Mouse (Mus musculus) forebrain, embryonic 16.5 days (tissue): ENCODE measurements around the gene Ptbp3. TPM values are rescaled to one million over a fixed set of nuclear protein-coding genes. Genes with fewer than 3 reads are reported as not detected.
"Not testable (repeated sequence)": the region's sequence is repeated elsewhere in the genome, so short reads cannot be mapped to it uniquely, and the experiment has no call there.

ENCODE experiments used
- ATAC-seq: fragments of 200-750 bp; cut with Nextera tagmentation; 2 replicates; pipeline ENCODE4 v1.8.0; 2017; ENCODE audit warnings: mild to moderate bottlenecking, moderate library complexity
- H3K27ac ChIP-seq: fragments of 300-500 bp; sonication (generic); 2 replicates; pipeline ENCODE4 v1.5.1; 2014; ENCODE audit warnings: low read length, control low read depth
- H3K27me3 ChIP-seq: fragments of 300-500 bp; sonication (generic); replicated peaks from 2 replicates; pipeline ENCODE4 v1.6.1; 2014; ENCODE audit warnings: low read length; ENCODE audit not compliant: control insufficient read depth, insufficient read depth
- H3K36me3 ChIP-seq: fragments of 300-500 bp; sonication (generic); 2 replicates; pipeline ENCODE4 v1.6.1; 2014; ENCODE audit not compliant: control insufficient read depth, insufficient read depth
- H3K4me1 ChIP-seq: fragments of 300-500 bp; sonication (generic); replicated peaks from 2 replicates; pipeline ENCODE4 v1.6.1; 2014; ENCODE audit warnings: low read length; ENCODE audit not compliant: control insufficient read depth, insufficient read depth
- H3K4me2 ChIP-seq: fragments of 300-500 bp; sonication (generic); 2 replicates; pipeline ENCODE4 v1.6.1; 2014; ENCODE audit warnings: mild to moderate bottlenecking, low read length, control low read depth
- H3K4me3 ChIP-seq: fragments of 300-500 bp; sonication (generic); replicated peaks from 2 replicates; pipeline ENCODE4 v1.5.1; 2014; ENCODE audit warnings: mild to moderate bottlenecking, low read length, control low read depth
- H3K9ac ChIP-seq: fragments of 300-500 bp; sonication (generic); replicated peaks from 2 replicates; pipeline ENCODE4 v1.6.1; 2014; ENCODE audit warnings: low read depth, low read length, control low read depth
- H3K9me3 ChIP-seq: fragments of 300-500 bp; sonication (generic); 2 replicates; pipeline ENCODE4 v1.6.1; 2016; ENCODE audit warnings: low read length; ENCODE audit not compliant: control insufficient read depth
- WGBS: fragments of 180-500 bp; shearing (Covaris S2); extraction: QIAGEN DNeasy Blood & Tissue Kit; methylation state at CpG from one replicate; pipeline ENCODE4 v1.1.7; 2014; 5-methylcytosine and 5-hydroxymethylcytosine counted together
- polyA plus RNA-seq: library from polyadenylated mRNA; unstranded; fragments of >200 nt; fragmentation: Nextera tagmentation; extraction: Ambion mirVana; gene quantifications from 2 replicates; pipeline ENCODE4 v1.2.1, GENCODE M21; 2015

The Ptbp3 gene
- polyA plus RNA-seq, 1 experiment from 2014 or later, result 15.9 TPM

DNA sequence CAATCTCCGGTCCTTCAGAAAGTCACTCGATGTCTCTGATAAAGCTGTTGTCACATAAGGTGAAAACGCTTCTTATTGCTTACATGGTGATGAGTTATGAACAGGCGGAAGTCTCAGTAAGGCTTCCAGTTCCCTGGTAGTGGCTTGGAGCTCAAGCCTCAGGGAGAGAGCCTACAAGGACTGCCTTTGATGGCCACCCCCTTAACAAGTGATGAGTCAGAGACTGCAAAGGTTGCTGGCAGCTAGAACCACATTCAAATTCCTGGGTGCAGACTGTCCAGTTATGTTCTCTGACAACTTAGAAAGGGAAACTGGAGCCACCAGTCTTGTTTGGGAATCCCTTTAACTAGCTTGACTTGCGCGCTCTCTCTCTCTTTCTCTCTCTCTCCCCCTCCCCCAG, 11.0 kb upstream of the Ptbp3 start:
- Histone ChIP-seq H3K4me1 (no peaks in the 10 kb centered on the region), H3K4me3 (no peak overlapping the region), H3K9me3 (no peaks in the 10 kb centered on the region), H3K4me2 (no peak overlapping the region), H3K27me3 (no peaks in the 10 kb centered on the region), H3K27ac (no peak overlapping the region), H3K36me3 (no peaks in the 10 kb centered on the region), H3K9ac (no peak overlapping the region)
- 96% methylated on average over 6 of the region's 6 CpGs for WGBS
- no peak for ATAC-seq

DNA sequence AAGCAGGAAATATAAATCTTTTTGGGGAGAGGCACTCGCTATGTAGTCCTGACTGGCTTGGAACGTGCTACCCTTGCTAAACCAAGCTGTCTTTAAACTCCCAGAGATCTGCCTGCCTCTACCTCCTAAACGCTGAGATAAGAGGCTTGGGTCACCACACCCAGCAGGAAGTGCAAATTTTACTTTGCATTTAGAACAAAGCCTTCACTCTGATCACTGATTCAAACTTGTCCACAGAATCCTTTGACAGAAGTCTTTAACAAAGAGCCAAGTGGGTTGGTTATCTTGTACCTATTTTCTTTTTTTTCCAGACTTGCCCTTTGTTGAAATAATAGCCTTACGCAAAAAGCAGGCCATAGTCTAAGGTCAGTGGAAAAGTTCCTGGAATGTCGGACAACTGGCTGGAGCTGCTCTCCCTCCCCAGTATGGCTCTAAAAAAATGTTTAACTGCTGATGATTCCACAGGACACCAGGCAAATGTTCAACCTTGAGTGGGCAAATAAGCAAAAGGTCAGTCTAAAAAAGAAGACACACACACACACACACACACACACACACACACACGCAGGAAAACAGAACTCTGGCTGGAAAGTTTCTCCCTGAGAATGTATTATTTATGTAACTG, 9.0 kb upstream of the Ptbp3 start:
- Histone ChIP-seq H3K4me2 (no peak overlapping the region), H3K27ac (no peak overlapping the region), H3K36me3 (no peaks in the 10 kb centered on the region), H3K9me3 (no peaks in the 10 kb centered on the region), H3K27me3 (no peaks in the 10 kb centered on the region), H3K4me3 (no peak overlapping the region), H3K4me1 (no peaks in the 10 kb centered on the region), H3K9ac (no peak overlapping the region)
- ATAC-seq, result no peak
- WGBS, result 74% methylated on average over 6 of the region's 6 CpGs

DNA sequence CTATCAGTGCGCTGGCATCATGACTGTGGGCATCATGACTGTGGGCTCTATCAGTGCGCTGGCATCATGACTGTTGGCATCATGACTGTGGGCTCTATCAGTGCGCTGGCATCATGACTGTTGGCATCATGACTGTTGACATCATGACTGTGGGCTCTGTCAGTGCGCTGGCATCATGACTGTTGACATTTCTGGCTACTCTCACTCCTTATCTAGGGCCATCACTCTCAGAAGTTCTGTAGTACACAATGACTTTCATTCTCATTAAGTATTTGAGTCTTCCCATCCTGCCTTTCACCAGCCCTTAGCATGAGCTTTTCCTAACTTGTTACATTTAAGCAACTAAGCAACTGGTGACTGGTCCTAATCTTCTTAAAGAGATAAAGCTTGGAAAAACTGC, 8.2 kb upstream of the Ptbp3 start:
- H3K4me2 ChIP-seq, H3K27me3 ChIP-seq, H3K9me3 ChIP-seq, H3K36me3 ChIP-seq, H3K4me3 ChIP-seq, H3K9ac ChIP-seq, H3K27ac ChIP-seq, ATAC-seq, H3K4me1 ChIP-seq: not testable (repeated sequence)
- 96% methylated on average over 4 of the region's 4 CpGs for WGBS

DNA sequence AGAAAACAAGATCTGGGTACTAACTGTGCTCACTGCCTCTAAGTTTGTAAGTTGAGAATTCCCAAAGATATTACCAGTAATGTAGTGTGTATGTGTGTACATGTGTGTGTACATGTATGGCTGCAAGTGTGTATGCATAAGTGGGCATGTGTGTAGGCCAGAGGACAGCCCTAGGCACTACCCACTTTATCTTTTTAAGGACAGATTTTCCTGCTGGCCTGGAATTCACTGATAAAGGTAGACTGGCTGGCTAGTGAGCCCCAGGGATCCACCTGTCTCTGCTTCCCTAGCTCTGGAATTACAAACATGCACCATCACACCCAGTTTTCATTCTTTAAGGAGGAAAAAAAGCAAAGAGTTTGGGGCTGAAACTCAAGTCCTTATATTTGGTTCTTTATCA, 6.0 kb upstream of the Ptbp3 start:
- Histone ChIP-seq H3K27ac (no peak overlapping the region), H3K36me3 (no peaks in the 10 kb centered on the region), H3K27me3 (no peaks in the 10 kb centered on the region), H3K4me1 (no peaks in the 10 kb centered on the region), H3K4me2 (no peak overlapping the region), H3K4me3 (no peak overlapping the region), H3K9ac (no peak overlapping the region), H3K9me3 (no peaks in the 10 kb centered on the region)
- ATAC-seq, result no peak

DNA sequence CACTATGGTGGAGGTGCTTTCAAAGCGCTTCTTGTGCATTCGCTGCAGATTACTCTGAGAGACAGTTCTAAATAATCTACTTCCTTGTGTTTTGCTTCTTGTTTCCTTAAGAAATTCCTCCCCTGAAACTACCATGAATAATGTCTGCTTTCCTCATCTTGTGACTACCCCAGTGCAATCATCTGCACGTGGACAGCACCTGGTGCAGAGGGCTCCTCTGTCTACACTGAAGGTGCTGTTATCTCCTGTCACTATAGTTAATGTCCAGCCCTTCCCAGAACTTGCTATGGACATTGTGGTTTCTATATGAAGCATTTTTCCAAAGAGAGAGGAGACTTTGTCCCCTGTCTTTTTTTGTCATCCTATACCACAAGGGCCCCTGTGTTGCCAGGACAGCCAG, 4.4 kb upstream of the Ptbp3 start:
- Histone ChIP-seq H3K36me3 (no peaks in the 10 kb centered on the region), H3K4me3 (no peak overlapping the region), H3K27me3 (no peaks in the 10 kb centered on the region), H3K9ac (no peak overlapping the region), H3K4me2 (no peak overlapping the region), H3K27ac (no peak overlapping the region), H3K4me1 (no peaks in the 10 kb centered on the region), H3K9me3 (no peaks in the 10 kb centered on the region)
- 82% methylated on average over 3 of the region's 3 CpGs for WGBS
- no peak for ATAC-seq

DNA sequence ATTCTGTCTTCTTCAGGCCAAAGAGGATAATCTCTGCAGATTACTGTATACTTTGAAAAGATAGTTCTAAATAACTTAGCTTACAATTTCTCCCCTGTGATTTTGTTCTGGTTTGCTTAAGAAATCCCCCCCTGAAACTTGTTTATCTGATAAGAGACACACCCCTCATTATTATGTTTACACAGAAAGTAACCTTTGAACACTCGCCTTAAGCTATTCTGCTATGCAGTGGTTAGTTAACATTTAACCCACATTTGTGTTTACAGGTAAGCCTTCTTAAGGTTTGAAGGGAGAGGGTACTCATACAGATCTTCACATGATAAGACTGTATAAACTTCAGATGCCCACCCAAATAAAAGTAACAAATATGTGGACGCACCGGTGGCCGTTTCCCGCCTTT, 3.7 kb upstream of the Ptbp3 start:
- no peaks in the 10 kb centered on the region for H3K27me3 ChIP-seq
- WGBS, result 91% methylated on average over 5 of the region's 5 CpGs
- H3K4me2 ChIP-seq, result no peak overlapping the region
- ATAC-seq, result no peak
- no peak overlapping the region for H3K4me3 ChIP-seq
- no peaks in the 10 kb centered on the region; the same call in 1 of the 2 replicates for H3K4me1 ChIP-seq
- H3K27ac ChIP-seq, result no peak overlapping the region
- H3K9me3 ChIP-seq, result no peaks in the 10 kb centered on the region
- H3K36me3 ChIP-seq, result no peaks in the 10 kb centered on the region
- no peak overlapping the region for H3K9ac ChIP-seq

DNA sequence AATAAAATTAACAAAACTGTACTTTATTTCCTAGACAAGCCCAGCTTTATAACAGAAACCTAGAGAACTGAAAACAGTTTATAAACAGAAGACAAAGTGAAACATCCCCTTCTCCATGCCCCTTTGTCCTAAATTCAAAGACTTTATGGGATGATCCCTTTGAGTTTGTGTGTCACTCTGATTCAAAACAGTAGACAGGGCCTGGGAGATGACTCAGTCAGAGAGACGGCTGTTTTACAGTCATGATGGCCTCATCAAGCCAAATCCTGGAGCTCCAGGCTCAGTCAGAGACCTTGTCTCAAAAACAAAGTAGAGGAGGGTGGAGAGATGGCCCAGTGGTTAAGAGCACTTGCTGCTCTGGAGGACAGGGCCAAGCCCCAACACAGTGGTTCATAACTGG, 2.7 kb upstream of the Ptbp3 start:
- H3K27ac ChIP-seq, result no peak overlapping the region
- no peak overlapping the region for H3K4me3 ChIP-seq
- H3K9ac ChIP-seq, result no peak overlapping the region
- WGBS, result 75% methylated on average over 1 of the region's 1 CpGs
- no peaks in the 10 kb centered on the region for H3K36me3 ChIP-seq
- H3K4me1 ChIP-seq, result peaks cover 4% of the 10 kb centered on the region
- H3K27me3 ChIP-seq, result no peaks in the 10 kb centered on the region
- H3K4me2 ChIP-seq, result no peak overlapping the region
- H3K9me3 ChIP-seq, result no peaks in the 10 kb centered on the region
- no peak for ATAC-seq

DNA sequence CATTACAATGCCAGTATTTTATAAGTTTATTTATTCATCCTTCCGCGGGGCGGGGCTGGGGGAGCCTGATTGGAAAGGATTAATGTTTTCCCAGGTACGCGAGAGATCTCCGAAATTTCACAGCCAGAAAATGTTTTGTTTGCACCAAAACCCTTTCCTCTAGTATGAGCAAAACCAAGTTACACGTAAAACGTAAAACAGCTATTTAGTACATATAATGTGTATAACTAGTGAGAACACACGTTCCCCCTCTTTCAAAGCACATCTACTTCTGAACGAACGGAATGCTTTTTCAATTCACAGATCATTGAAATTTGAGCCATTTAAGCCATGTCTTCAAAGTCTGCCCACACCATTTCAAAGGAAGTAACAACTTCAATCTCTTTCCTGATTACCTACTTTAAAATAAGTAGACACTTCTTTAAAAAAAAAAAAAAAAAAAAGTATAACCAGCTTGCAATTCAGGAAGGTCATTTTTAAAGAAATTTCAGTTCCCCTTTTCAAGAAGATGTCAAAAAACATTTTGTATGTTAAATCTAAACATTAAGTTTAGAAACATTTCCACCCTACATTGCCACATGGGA, 905 bp upstream of the Ptbp3 start:
- ATAC-seq, result no peak
- peak overlapping the region; percentile 90 for H3K4me3 ChIP-seq
- H3K36me3 ChIP-seq, result no peaks in the 10 kb centered on the region
- WGBS, result 19% methylated on average over 11 of the region's 11 CpGs
- no peaks in the 10 kb centered on the region for H3K27me3 ChIP-seq
- H3K9me3 ChIP-seq, result no peaks in the 10 kb centered on the region
- peak overlapping the region; percentile 82 for H3K4me2 ChIP-seq
- peak overlapping the region; percentile 89; the same call in 1 of the 2 replicates for H3K9ac ChIP-seq
- no peak overlapping the region for H3K27ac ChIP-seq
- peaks cover 4% of the 10 kb centered on the region for H3K4me1 ChIP-seq

DNA sequence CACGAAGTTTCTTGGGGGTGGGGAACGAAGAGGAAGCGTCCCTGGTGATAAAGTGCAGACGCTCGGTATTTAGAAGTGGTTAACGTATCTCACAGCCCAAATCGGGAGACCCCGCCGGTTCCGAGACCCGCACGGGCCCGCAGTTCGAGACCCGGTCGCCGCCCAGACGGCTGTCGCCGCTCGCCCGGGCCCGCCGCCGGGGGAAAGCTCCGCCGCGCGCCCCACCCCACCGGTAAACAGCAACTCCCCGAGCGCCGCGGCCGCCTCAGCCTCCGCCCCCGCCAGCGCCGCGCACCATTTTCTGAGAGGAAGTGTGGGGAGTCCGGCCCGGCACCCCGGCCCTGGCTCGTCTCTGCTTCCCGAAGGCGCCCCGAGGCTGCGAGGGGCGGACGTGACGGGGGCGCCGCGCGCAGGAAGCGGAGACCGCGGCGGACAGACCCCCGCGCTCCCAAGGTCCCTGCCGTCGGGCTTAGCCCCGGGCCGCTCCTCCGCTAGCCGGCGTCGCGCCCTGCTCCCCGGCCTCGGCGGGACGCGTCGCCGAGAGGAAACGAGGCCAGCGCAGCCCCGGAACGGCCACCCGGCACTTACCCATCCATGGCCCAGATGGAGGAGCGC, 497 bp downstream of the Ptbp3 start:
- Histone ChIP-seq H3K4me3 (peak overlapping the region; percentile 90), H3K9me3 (no peaks in the 10 kb centered on the region), H3K36me3 (no peaks in the 10 kb centered on the region), H3K27ac (peak overlapping the region; percentile 84), H3K9ac (peak overlapping the region; percentile 89), H3K4me1 (peaks cover 4% of the 10 kb centered on the region), H3K4me2 (peak overlapping the region; percentile 82), H3K27me3 (no peaks in the 10 kb centered on the region)
- peak; percentile 82 for ATAC-seq
- 0% methylated on average over 72 of the region's 83 CpGs for WGBS
